Mouse (Mus musculus) megakaryocyte, embryonic 14.5 days (primary cell): ENCODE measurements around the gene Nup153.

Experiments used
- FLI1 ChIP-seq: IDR thresholded peaks from 2 replicates; pipeline ENCODE4 v1.6.1; 2012; ENCODE audit warnings: low read length, inconsistent platforms, mixed read lengths
- GATA1 ChIP-seq: IDR thresholded peaks from 3 replicates; pipeline ENCODE4 v1.6.1; 2012; ENCODE audit warnings: mixed read lengths, low read length, inconsistent platforms, borderline replicate concordance

- TF ChIP-seq GATA1 (no peak), FLI1 (no peak)
These were observed 50.0 kb downstream of the Nup153 start for GRCm38 (mm10) chr13:46677721-46678120.
